Mouse (Mus musculus): ENCODE results near the gene Mical2. TPM values are rescaled to one million over a fixed set of nuclear protein-coding genes. Genes with fewer than 3 reads are reported as not detected.

The Mical2 gene
- total RNA-seq, 2 experiments from 2014 or later: 124 to 136 TPM

DNA sequence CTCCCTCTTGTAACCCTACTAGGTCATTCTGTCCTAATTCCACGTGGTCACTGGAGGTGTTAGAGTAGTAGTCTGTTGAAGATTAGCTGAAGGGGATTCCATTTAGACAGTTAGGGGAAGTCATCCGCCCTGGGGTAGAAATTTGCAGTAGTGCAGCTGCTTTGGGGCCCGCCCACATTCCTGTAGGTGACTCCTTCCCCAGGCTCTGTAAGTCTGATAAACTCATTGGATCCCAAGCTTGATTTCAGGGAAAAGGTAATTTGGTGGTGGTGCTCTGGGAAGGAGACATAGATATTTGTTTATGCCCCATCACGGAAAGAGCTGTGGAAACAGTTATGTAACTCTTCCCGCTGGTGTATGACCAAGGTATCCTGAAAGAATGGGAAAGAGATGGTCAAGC lies 201.2 kb downstream of the Mical2 start:
- H3K27ac ChIP-seq: peak overlapping the region; percentile 96
- intact Hi-C loops (cut with DNase I): no loop called here
- DNase-seq: no peak
- peak overlapping the region; percentile 92 for H3K4me3 ChIP-seq
- TF ChIP-seq CTCF (IDR thresholded peaks at IDR 0.05): no peak

GRCm38 (mm10) chr7:112427357-112428157 lies 201.9 kb downstream of the Mical2 start, which contains the start of gene Parva:
Gene Parva (plus strand): TSS chr7:112427505.
- DNase-seq: peak; percentile 84
- Histone ChIP-seq H3K27ac (peak within 1 kb of the TSS; percentile 96), H3K4me3 (peak within 1 kb of the TSS; percentile 92)
- TF ChIP-seq CTCF (IDR thresholded peaks at IDR 0.05): no peak
- intact Hi-C loops (cut with DNase I): no loop called here

DNA sequence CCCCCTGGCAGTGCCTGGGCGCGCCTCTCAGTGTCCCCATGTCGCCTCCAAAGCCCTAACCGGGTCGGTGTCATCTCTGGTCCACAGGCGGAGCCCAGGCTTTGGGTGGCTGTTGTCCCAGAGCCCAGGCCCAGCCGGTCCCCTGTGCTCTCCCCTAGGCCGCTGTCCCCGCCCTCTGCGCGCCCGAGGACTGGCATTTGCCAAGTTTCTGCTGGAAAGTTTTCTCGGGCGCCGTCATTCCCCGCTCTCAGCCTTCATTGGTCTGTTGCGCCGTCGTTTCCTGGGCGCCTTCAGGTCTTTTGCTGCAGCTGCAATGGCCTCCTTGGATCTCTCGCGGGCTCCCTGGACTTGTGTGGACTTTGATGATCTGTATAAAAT lies 202.5 kb downstream of the Mical2 start:
- peak overlapping the region; percentile 92 for H3K4me3 ChIP-seq
- intact Hi-C loops (cut with DNase I): no loop called here
- no peak for TF ChIP-seq CTCF (IDR thresholded peaks at IDR 0.05)
- H3K27ac ChIP-seq: peak overlapping the region; percentile 96
- peak; percentile 94 for DNase-seq

DNA sequence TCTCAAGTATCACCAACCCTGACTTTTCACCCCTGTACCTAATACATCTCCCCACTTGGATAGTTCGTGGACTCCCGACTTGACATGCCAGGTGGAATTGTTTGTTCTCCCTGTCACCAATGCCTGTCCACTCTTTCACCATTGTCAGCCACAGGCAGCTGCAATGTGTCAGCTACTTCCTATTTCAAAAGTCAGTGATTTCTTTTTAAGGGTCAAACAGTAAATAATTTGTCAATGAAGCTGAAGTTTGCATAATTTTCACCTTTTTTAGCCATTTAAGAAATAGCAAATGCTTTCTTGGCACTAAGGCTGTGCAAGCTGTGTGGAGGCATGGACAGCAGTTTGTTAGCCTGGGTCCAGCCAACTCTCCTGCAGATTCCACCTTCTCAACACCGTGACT lies 214.2 kb downstream of the Mical2 start:
- no peak for DNase-seq
- H3K4me3 ChIP-seq: no peak overlapping the region
- no peak for TF ChIP-seq CTCF (IDR thresholded peaks at IDR 0.05)
- intact Hi-C loops (cut with DNase I): no loop called here
- no peak overlapping the region for H3K27ac ChIP-seq

DNA sequence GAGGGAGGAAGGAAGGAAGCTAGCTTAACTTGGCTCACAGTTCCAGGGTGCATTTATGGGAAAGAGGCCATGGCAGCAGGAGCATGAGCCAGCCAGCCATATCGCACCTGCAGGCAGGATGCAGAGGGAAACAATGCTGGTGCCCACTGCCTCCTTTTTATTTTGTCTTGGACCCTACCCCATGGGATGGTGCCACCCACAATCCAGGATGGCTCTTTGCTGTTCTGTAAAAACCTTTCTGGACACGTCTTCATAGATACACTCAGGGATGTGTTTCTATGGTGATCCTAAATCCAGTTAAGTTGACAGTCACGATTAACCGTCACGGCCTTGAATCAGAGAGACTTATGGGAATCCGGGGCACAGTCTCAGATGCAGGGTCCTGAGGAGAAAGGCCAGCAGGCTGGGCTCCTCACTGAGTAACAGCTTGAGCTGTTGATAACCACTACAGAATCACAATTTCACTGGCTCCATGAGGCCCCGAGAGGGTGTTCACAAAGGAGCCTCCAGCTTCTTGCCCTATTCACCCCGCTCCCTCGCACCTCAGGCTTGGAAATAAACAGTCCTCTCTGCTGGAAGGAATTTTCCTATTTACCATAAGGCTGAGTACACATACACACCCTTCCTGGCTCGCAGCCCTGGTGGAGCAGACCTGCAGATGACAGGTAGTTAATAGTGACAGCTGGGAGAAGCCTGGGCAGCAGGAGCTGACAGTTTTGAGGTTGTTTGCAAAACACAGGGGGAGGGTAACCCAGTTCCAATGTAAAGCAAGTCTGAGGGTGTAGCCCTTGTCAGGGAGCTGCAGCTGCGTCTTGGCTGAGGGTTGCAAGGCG lies 218.7 kb downstream of the Mical2 start:
- Histone ChIP-seq H3K27ac (no peak overlapping the region), H3K4me3 (no peak overlapping the region)
- intact Hi-C loops (cut with DNase I): no loop called here
- TF ChIP-seq CTCF (IDR thresholded peaks at IDR 0.05): no peak
- no peak for DNase-seq

DNA sequence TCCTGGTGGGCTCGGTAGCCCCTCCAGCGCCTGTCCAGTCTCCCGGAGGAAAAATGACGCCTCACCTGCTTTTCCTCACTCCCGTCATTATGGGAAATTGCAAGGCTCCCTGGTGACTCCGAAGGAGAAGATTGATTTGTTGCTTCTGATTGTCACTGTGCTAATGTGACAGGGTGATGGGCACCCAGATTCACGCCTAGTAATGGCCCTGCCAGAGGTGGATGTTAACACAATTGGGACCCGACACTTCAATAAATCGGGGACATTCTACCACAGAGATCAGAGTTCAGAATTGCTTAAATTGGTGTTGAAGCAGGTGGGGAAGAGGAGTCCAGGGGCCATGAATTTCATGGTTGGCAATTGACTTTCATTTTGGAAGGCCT lies 219.3 kb downstream of the Mical2 start:
- Histone ChIP-seq H3K27ac (no peak overlapping the region), H3K4me3 (no peak overlapping the region)
- intact Hi-C loops (cut with DNase I): no loop called here
- no peak for DNase-seq
- TF ChIP-seq CTCF (IDR thresholded peaks at IDR 0.05): no peak

- TF ChIP-seq CTCF (IDR thresholded peaks at IDR 0.05): no peak
- no peak overlapping the region for H3K27ac ChIP-seq
- intact Hi-C loops (cut with DNase I): no loop called here
- H3K4me3 ChIP-seq: no peak overlapping the region
- no peak for DNase-seq
Observed at GRCm38 (mm10) chr7:112446498-112446897, 220.8 kb downstream of the Mical2 start.

DNA sequence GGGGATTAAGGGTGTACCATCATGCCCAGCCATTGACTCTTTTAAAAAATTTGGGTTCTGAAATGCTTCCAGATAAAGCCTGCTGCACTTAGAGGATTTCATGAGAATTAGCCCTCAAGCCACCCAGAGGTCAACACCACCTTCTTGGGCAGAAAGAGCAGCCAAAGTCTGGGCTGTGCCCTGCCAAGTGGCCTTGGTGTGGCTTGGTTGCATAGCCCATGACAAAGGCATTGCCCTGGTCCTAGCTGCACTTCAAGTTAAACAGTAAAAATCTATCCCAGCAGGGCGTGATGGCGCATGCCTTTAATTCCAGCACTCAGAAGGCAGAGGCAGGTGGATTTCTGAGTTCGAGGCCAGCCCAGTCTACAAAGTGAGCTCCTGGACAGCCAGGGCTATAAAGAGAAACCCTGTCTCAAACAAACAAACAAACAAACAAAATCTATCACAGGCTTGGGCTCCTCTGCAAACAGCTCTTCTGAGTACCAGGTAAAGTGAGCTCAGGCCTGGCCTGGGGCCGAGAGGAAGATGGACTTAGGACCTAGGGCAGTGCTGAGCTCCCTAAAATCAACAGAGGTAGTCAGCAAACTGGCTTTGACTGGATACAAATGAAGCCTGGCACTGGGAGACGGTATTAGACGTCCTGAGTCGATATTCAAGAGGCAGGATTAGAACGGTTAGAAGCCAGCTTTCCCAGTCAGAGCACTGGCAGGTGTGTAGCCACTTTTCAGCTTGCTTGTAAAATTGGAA lies 224.5 kb downstream of the Mical2 start:
- TF ChIP-seq CTCF (IDR thresholded peaks at IDR 0.05): no peak
- DNase-seq: no peak
- intact Hi-C loops (cut with DNase I): no loop called here
- H3K27ac ChIP-seq: no peak overlapping the region
- H3K4me3 ChIP-seq: no peak overlapping the region

GRCm38 (mm10) chr7:112452471-112452870 lies 226.8 kb downstream of the Mical2 start:
- no peak for TF ChIP-seq CTCF (IDR thresholded peaks at IDR 0.05)
- intact Hi-C loops (cut with DNase I): no loop called here
- no peak overlapping the region for H3K4me3 ChIP-seq
- H3K27ac ChIP-seq: no peak overlapping the region
- no peak for DNase-seq

DNA sequence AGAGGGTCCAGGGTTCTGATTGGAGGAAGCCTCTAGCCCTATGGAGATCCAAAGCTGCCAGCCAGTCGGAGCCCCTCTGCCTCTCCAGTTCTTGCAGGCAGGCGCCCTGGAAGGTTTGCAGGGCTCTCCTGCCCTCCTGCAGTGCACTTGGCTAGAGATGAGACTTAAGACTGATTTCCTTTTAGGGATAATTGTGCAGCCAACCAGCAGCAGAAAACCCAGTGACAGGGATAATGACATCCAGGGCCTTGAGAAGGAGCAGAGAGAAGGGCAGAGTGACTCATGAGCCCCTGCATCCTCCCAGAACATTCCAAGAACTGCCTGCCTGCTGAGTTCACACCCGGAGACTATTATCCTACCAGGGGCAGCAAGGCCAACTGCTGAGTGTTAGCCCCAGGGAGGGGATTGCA lies 228.2 kb downstream of the Mical2 start:
- DNase-seq: peak; percentile 26
- H3K4me3 ChIP-seq: no peak overlapping the region
- H3K27ac ChIP-seq: peak overlapping the region; percentile 66
- TF ChIP-seq CTCF (IDR thresholded peaks at IDR 0.05): no peak
- intact Hi-C loops (cut with DNase I): no loop called here

- intact Hi-C loops (cut with DNase I): no loop called here
- Histone ChIP-seq H3K27ac (peak overlapping the region; percentile 66), H3K4me3 (no peak overlapping the region)
- DNase-seq: no peak
- no peak for TF ChIP-seq CTCF (IDR thresholded peaks at IDR 0.05)
Observed at GRCm38 (mm10) chr7:112454380-112454779, 228.7 kb downstream of the Mical2 start.

GRCm38 (mm10) chr7:112454951-112455350 lies 229.3 kb downstream of the Mical2 start:
- intact Hi-C loops (cut with DNase I): no loop called here
- Histone ChIP-seq H3K27ac (0 out of 2 replicates have a peak overlapping the region, but pooled peaks have one; percentile 66), H3K4me3 (no peak overlapping the region)
- no peak for TF ChIP-seq CTCF (IDR thresholded peaks at IDR 0.05)
- DNase-seq: no peak

Measured in gastrocnemius, adult 2 months (tissue).